Mouse (Mus musculus) CH12.LX (cell line): ENCODE measurements around the gene Alg9. TPM values are rescaled to one million over a fixed set of nuclear protein-coding genes. Genes with fewer than 3 reads are reported as not detected.

Source experiments
- DNase-seq: peaks from one replicate; pipeline ENCODE4 v3.0.0-alpha.2; 2013; ENCODE audit errors: extremely low read depth
- H3K27ac ChIP-seq: 2 replicates; pipeline ENCODE4 v1.5.1; 2012; ENCODE audit warnings: low read depth, mild to moderate bottlenecking, control low read depth, moderate library complexity; ENCODE audit not compliant: insufficient read depth
- H3K27me3 ChIP-seq: replicated peaks from 2 replicates; pipeline ENCODE3; 2012; ENCODE audit warnings: inconsistent platforms
- H3K36me3 ChIP-seq, 2 experiments: replicated peaks in 1 of 2; 2 replicates each; pipeline versions ENCODE3 to v1.6.1; 2012; ENCODE audit warnings: inconsistent platforms in 1 of 2, low read length in 1 of 2, mild to moderate bottlenecking in 1 of 2, mixed read lengths in 1 of 2, moderate library complexity in 1 of 2; ENCODE audit not compliant: control insufficient read depth in 1 of 2, insufficient read depth in 1 of 2
- H3K4me1 ChIP-seq, 2 experiments: 2 replicates each; pipeline ENCODE4 v1.6.1; 2012; ENCODE audit warnings: inconsistent platforms in 1 of 2, moderate library complexity in 1 of 2; ENCODE audit not compliant: insufficient read depth in 2 of 2, control insufficient read depth in 1 of 2
- H3K4me2 ChIP-seq: 2 replicates; pipeline ENCODE4 v1.6.1; 2012; ENCODE audit warnings: low read depth, mild to moderate bottlenecking, control low read depth; ENCODE audit not compliant: poor library complexity, insufficient read depth, severe bottlenecking
- H3K4me3 ChIP-seq, 3 experiments: fragments of 150-350 bp in 1 of 3; sonication (generic) in 1 of 3; replicated peaks in 1 of 3; 2 replicates each; pipeline versions ENCODE3 to v1.5.1; 2011 to 2012; ENCODE audit warnings: low read depth in 2 of 3, low read length in 2 of 3, mild to moderate bottlenecking in 2 of 3, moderate library complexity in 2 of 3, control low read depth in 1 of 3, improper control_type of control experiment in 1 of 3, inconsistent platforms in 1 of 3, mixed read lengths in 1 of 3; ENCODE audit not compliant: poor library complexity in 1 of 3
- H3K79me2 ChIP-seq: replicated peaks from 2 replicates; pipeline ENCODE4 v1.6.1; 2012; ENCODE audit warnings: mild to moderate bottlenecking, moderate library complexity; ENCODE audit not compliant: control insufficient read depth, poor library complexity, insufficient read depth, severe bottlenecking; ENCODE audit errors: extremely low read depth
- H3K9ac ChIP-seq: 2 replicates; pipeline ENCODE4 v1.6.1; 2012; ENCODE audit warnings: low read depth, mild to moderate bottlenecking, control low read depth, moderate library complexity; ENCODE audit not compliant: insufficient read depth
- H3K9me3 ChIP-seq: replicated peaks from 2 replicates; pipeline ENCODE3; 2012; ENCODE audit warnings: low read length, inconsistent platforms, mixed read lengths
- BHLHE40 ChIP-seq: IDR thresholded peaks from 2 replicates; pipeline ENCODE4 v1.6.1; 2011; ENCODE audit warnings: mild to moderate bottlenecking, low read depth, low read length, improper control_type of control experiment
- CHD2 ChIP-seq: IDR thresholded peaks from 2 replicates; pipeline ENCODE4 v1.6.1; 2011; ENCODE audit warnings: low read length, improper control_type of control experiment
- CTCF ChIP-seq, 2 experiments: IDR thresholded peaks in 1 of 2; conservative IDR thresholded peaks in 1 of 2; 2 replicates each; pipeline ENCODE4 v1.5.1; 2011 to 2012; ENCODE audit warnings: low read depth in 2 of 2, low read length in 2 of 2, improper control_type of control experiment in 1 of 2, inconsistent platforms in 1 of 2, mild to moderate bottlenecking in 1 of 2, moderate library complexity in 1 of 2
- E2F4 ChIP-seq: IDR thresholded peaks from 2 replicates; pipeline ENCODE4 v1.6.1; 2011; ENCODE audit warnings: low read depth, low read length, improper control_type of control experiment; ENCODE audit not compliant: insufficient replicate concordance
- ELF1 ChIP-seq: IDR thresholded peaks from 2 replicates; pipeline ENCODE4 v1.6.1; 2014; ENCODE audit warnings: low read depth, mild to moderate bottlenecking, inconsistent platforms, low read length, improper control_type of control experiment
- EP300 ChIP-seq: IDR thresholded peaks from 2 replicates; pipeline ENCODE4 v1.6.1; 2011; ENCODE audit warnings: low read length, improper control_type of control experiment
- ETS1 ChIP-seq: conservative IDR thresholded peaks from 2 replicates; pipeline ENCODE4 v1.6.1; 2012; ENCODE audit warnings: low read depth, mild to moderate bottlenecking, inconsistent platforms, low read length, improper control_type of control experiment, moderate library complexity
- GABPA ChIP-seq: IDR thresholded peaks from 2 replicates; pipeline ENCODE4 v1.6.1; 2012; ENCODE audit warnings: low read depth, low read length, improper control_type of control experiment, inconsistent platforms; ENCODE audit not compliant: insufficient replicate concordance
- IRF4 ChIP-seq: IDR thresholded peaks from 2 replicates; pipeline ENCODE4 v1.6.1; 2014; ENCODE audit warnings: low read depth, mild to moderate bottlenecking, inconsistent platforms, low read length, improper control_type of control experiment
- JUN ChIP-seq: IDR thresholded peaks from 2 replicates; pipeline ENCODE4 v1.6.1; 2011; ENCODE audit warnings: low read depth, mild to moderate bottlenecking, low read length, improper control_type of control experiment, moderate library complexity; ENCODE audit not compliant: insufficient read depth
- JUND ChIP-seq: conservative IDR thresholded peaks from 2 replicates; pipeline ENCODE4 v1.6.1; 2011; ENCODE audit warnings: low read depth, low read length, improper control_type of control experiment
- MAFK ChIP-seq: IDR thresholded peaks from 2 replicates; pipeline ENCODE4 v1.6.1; 2011; ENCODE audit warnings: low read length, improper control_type of control experiment; ENCODE audit not compliant: insufficient replicate concordance
- MAX ChIP-seq: IDR thresholded peaks from 2 replicates; pipeline ENCODE4 v1.6.1; 2011; ENCODE audit warnings: low read length, improper control_type of control experiment
- NELFE ChIP-seq: IDR thresholded peaks from 2 replicates; pipeline ENCODE4 v1.6.1; 2011; ENCODE audit warnings: low read depth, low read length, improper control_type of control experiment
- NRF1 ChIP-seq: IDR thresholded peaks from 2 replicates; pipeline ENCODE4 v1.6.1; 2014; ENCODE audit warnings: low read depth, mild to moderate bottlenecking, inconsistent platforms, low read length, improper control_type of control experiment, moderate library complexity
- POLR2A ChIP-seq: IDR thresholded peaks from 2 replicates; pipeline ENCODE4 v1.6.1; 2011; ENCODE audit warnings: low read depth, mild to moderate bottlenecking, improper control_type of control experiment, low read length
- POLR2AphosphoS2 ChIP-seq: IDR thresholded peaks from 2 replicates; pipeline ENCODE4 v1.6.1; 2011; ENCODE audit warnings: low read depth, low read length, improper control_type of control experiment
- SIN3A ChIP-seq: IDR thresholded peaks from 2 replicates; pipeline ENCODE4 v1.6.1; 2012; ENCODE audit warnings: low read length, improper control_type of control experiment, inconsistent platforms
- SMC3 ChIP-seq: IDR thresholded peaks from 2 replicates; pipeline ENCODE4 v1.6.1; 2011; ENCODE audit warnings: low read depth, low read length, improper control_type of control experiment
- TBP ChIP-seq: conservative IDR thresholded peaks from 2 replicates; pipeline ENCODE4 v1.6.1; 2011; ENCODE audit warnings: low read depth, low read length, improper control_type of control experiment
- TCF12 ChIP-seq: IDR thresholded peaks from 2 replicates; pipeline ENCODE4 v1.6.1; 2014; ENCODE audit warnings: low read depth, mild to moderate bottlenecking, inconsistent platforms, low read length, improper control_type of control experiment
- USF1 ChIP-seq: IDR thresholded peaks from 2 replicates; pipeline ENCODE4 v1.6.1; 2014; ENCODE audit warnings: low read depth, mild to moderate bottlenecking, inconsistent platforms, low read length, improper control_type of control experiment
- USF2 ChIP-seq: conservative IDR thresholded peaks from 2 replicates; pipeline ENCODE4 v1.6.1; 2011; ENCODE audit warnings: low read depth, low read length, improper control_type of control experiment
- ZC3H11A ChIP-seq: IDR thresholded peaks from 2 replicates; pipeline ENCODE4 v1.6.1; 2012; ENCODE audit warnings: low read depth, mild to moderate bottlenecking, inconsistent platforms, low read length, improper control_type of control experiment
- ZKSCAN1 ChIP-seq: IDR thresholded peaks from 2 replicates; pipeline ENCODE4 v1.6.1; 2012; ENCODE audit warnings: low read depth, inconsistent platforms, low read length, improper control_type of control experiment, borderline replicate concordance
- ZMIZ1 ChIP-seq: IDR thresholded peaks from 2 replicates; pipeline ENCODE4 v1.6.1; 2012; ENCODE audit warnings: low read depth, mild to moderate bottlenecking, inconsistent platforms, low read length, improper control_type of control experiment
- dilution Hi-C: fragments of 300-500 bp; cut with MboI; formaldehyde crosslinking; loops from 2 replicates; pipeline ENCODE4 v1.14.3; 2020; ENCODE audit warnings: low sequenced_read_pairs; ENCODE audit not compliant: extremely low pct_unique_long_range_greater_than_20kb, extremely low pct_ligation_motif_present
- in situ Hi-C: fragments of 300-500 bp; cut with MboI; formaldehyde crosslinking; loops from 3 replicates; pipeline ENCODE4 v1.14.3; 2019; ENCODE audit warnings: low sequenced_read_pairs, low pct_ligation_motif_present, low pct_unique_long_range_greater_than_20kb, mixed read lengths
- polyA plus RNA-seq: library from polyadenylated mRNA; unstranded; fragments of >175 nt; gene quantifications from 2 replicates; pipeline ENCODE4 v1.2.1, GENCODE M21; 2012; ENCODE audit warnings: low read depth; ENCODE audit not compliant: insufficient read length
- total RNA-seq, 2 experiments: library from RNA; depleted of rRNA; stranded (reverse); fragments of 300-350 nt in 1 of 2; fragments of >200 nt in 1 of 2; gene quantifications; 2 replicates each; pipeline ENCODE4 v1.2.3; 2012 to 2014

Gene Alg9
- total and polyA plus RNA-seq, 3 experiments, result 25.7 to 40.1 (median 39.6) TPM

- no peak overlapping the region for H3K9ac ChIP-seq
- H3K27me3 ChIP-seq, result no peaks in the 10 kb centered on the region
- no peaks in the 10 kb centered on the region for H3K4me1 ChIP-seq
- peaks cover 6% of the 10 kb centered on the region for H3K79me2 ChIP-seq
- no peak for DNase-seq
- no peaks in the 10 kb centered on the region for H3K9me3 ChIP-seq
- no peak overlapping the region for H3K4me2 ChIP-seq
- no peak for TF ChIP-seq NRF1
- peaks cover 77 to 85% of the 10 kb centered on the region in 2 experiments for H3K36me3 ChIP-seq
- no peak overlapping the region for H3K4me3 ChIP-seq
- dilution Hi-C loops, result no loop called here
- in situ Hi-C loops, result no loop called here
- H3K27ac ChIP-seq, result no peak overlapping the region
Measured at GRCm38 (mm10) chr9:50874031-50874430, 99.2 kb downstream of the Alg9 start.

GRCm38 (mm10) chr9:50875470-50875869 is 100.7 kb downstream of the Alg9 start:
- H3K36me3 ChIP-seq, result peaks cover 84 to 88% of the 10 kb centered on the region in 2 experiments
- in situ Hi-C loops, result no loop called here

DNA sequence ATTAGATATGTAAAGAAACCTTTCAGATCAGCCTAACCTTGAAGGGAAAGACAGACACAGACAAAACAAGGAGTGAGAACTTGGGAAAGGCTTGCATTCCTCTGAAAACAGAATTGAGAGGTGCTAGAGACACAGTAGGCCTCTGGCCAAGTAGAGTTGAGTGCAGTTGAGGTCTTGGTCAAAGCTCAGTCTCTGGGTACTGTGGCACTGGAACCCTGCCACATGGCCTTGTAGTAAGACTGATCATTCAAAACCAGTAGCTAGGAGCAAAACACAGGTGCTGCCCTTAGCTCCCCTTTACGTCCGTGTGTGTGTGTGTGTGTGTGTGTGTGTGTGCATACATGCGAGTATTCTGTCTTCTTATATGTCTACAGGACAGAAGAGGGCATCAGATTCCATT is 101.5 kb downstream of the Alg9 start:
- H3K27me3 ChIP-seq, result no peaks in the 10 kb centered on the region
- H3K27ac ChIP-seq, result no peak overlapping the region
- H3K4me3 ChIP-seq, result no peak overlapping the region
- dilution Hi-C loops (no loop called here), in situ Hi-C loops (no loop called here)
- no peak overlapping the region for H3K4me2 ChIP-seq
- DNase-seq, result no peak
- no peak overlapping the region for H3K9ac ChIP-seq
- no peaks in the 10 kb centered on the region for H3K9me3 ChIP-seq
- H3K79me2 ChIP-seq, result peaks cover 3% of the 10 kb centered on the region; the same call in 1 of the 2 replicates
- TF ChIP-seq E2F4 (no peak), TBP (no peak), EP300 (no peak), CTCF (conservative IDR thresholded peaks at IDR 0.05 in 1 of 2, IDR thresholded peaks at IDR 0.05 in 1 of 2; ENCODE audit: low read depth in 2 of 2, low read length in 2 of 2) (no peak), ZMIZ1 (no peak), BHLHE40 (no peak), TCF12 (no peak), MAFK (no peak), ZC3H11A (no peak), MAX (no peak), POLR2A (no peak), JUND (no peak), ELF1 (no peak), POLR2AphosphoS2 (no peak), ZKSCAN1 (no peak), SIN3A (no peak)
- TF ChIP-seq, all 38 proteins: peak for 0
- no peaks in the 10 kb centered on the region for H3K4me1 ChIP-seq
- peaks cover 81 to 88% of the 10 kb centered on the region in 2 experiments for H3K36me3 ChIP-seq

More at GRCm38 (mm10) chr9:50875470-50875869, 100.7 kb downstream of the Alg9 start:
- Histone ChIP-seq H3K9ac (no peak overlapping the region), H3K4me2 (no peak overlapping the region), H3K9me3 (no peaks in the 10 kb centered on the region), H3K27ac (no peak overlapping the region), H3K79me2 (peaks cover 6% of the 10 kb centered on the region), H3K27me3 (no peaks in the 10 kb centered on the region), H3K4me1 (no peaks in the 10 kb centered on the region)
- no peak for DNase-seq
- TF ChIP-seq EP300, result no peak
- no peak for TF ChIP-seq MAFK
- no peak for TF ChIP-seq JUN
- TF ChIP-seq BHLHE40, result no peak
- no peak for TF ChIP-seq POLR2AphosphoS2
- no peak for TF ChIP-seq USF1
- TF ChIP-seq ETS1, result no peak
- no peak for TF ChIP-seq NELFE
- no peak for TF ChIP-seq USF2
- no peak for TF ChIP-seq SMC3
- TF ChIP-seq GABPA, result no peak
- TF ChIP-seq CHD2, result no peak
- TF ChIP-seq IRF4, result no peak
- TF ChIP-seq ZKSCAN1, result no peak
- TF ChIP-seq, all 38 proteins: peak for 0
- dilution Hi-C loops, result no loop called here
- H3K4me3 ChIP-seq, result no peak overlapping the region
